Mouse (Mus musculus) MEL (cell line): ENCODE results near the gene Kcnh4. TPM values are rescaled to one million over a fixed set of nuclear protein-coding genes. Genes with fewer than 3 reads are reported as not detected.
A peak's percentile ranks its signal among the peaks of the same experiment; 100 is the strongest.

ENCODE experiments used
- DNase-seq: peaks from one replicate; pipeline ENCODE4 v3.0.0; 2011; ENCODE audit warnings: low read depth, low spot score
- H3K27ac ChIP-seq: 2 replicates; pipeline ENCODE4 v1.5.1; 2012; ENCODE audit warnings: low read depth, mild to moderate bottlenecking, control low read depth, low read length, moderate library complexity; ENCODE audit not compliant: control insufficient read depth
- H3K27me3 ChIP-seq, 2 experiments: fragments of 150-350 bp in 1 of 2; sonication (generic) in 1 of 2; 2 replicates each; pipeline ENCODE4 v1.6.1; 2012; ENCODE audit warnings: low read length in 2 of 2, mild to moderate bottlenecking in 2 of 2, improper control_type of control experiment in 1 of 2, moderate library complexity in 1 of 2; ENCODE audit not compliant: insufficient read depth in 2 of 2, control insufficient read depth in 1 of 2
- H3K36me3 ChIP-seq, 2 experiments: 2 replicates each; pipeline ENCODE4 v1.6.1; 2012 to 2014; ENCODE audit warnings: low read length in 2 of 2, improper control_type of control experiment in 1 of 2, inconsistent platforms in 1 of 2, mild to moderate bottlenecking in 1 of 2; ENCODE audit not compliant: insufficient read depth in 2 of 2, control insufficient read depth in 1 of 2
- H3K4me1 ChIP-seq, 2 experiments: fragments of 150-350 bp in 1 of 2; sonication (generic) in 1 of 2; 2 replicates each; pipeline ENCODE4 v1.6.1; 2012; ENCODE audit warnings: low read length in 2 of 2, improper control_type of control experiment in 1 of 2, mild to moderate bottlenecking in 1 of 2; ENCODE audit not compliant: insufficient read depth in 2 of 2, control insufficient read depth in 1 of 2
- H3K4me3 ChIP-seq, 2 experiments: fragments of 150-350 bp in 1 of 2; sonication (generic) in 1 of 2; 2 replicates each; pipeline ENCODE4 v1.5.1; 2012; ENCODE audit warnings: low read depth in 2 of 2, low read length in 2 of 2, mild to moderate bottlenecking in 2 of 2, moderate library complexity in 2 of 2, control low read depth in 1 of 2, improper control_type of control experiment in 1 of 2; ENCODE audit not compliant: control insufficient read depth in 1 of 2, insufficient read depth in 1 of 2
- H3K79me2 ChIP-seq: 2 replicates; pipeline ENCODE4 v1.6.1; 2012; ENCODE audit warnings: mild to moderate bottlenecking, low read length, moderate library complexity; ENCODE audit not compliant: control insufficient read depth, poor library complexity, insufficient read depth
- H3K9ac ChIP-seq: 2 replicates; pipeline ENCODE4 v1.6.1; 2012; ENCODE audit warnings: low read depth, mild to moderate bottlenecking, control low read depth, low read length, moderate library complexity; ENCODE audit not compliant: control insufficient read depth, poor library complexity, severe bottlenecking
- H3K9me3 ChIP-seq: fragments of 150-350 bp; sonication (generic); replicated peaks from 2 replicates; pipeline ENCODE4 v1.6.1; 2012; ENCODE audit warnings: mild to moderate bottlenecking, low read length, improper control_type of control experiment, moderate library complexity; ENCODE audit not compliant: insufficient read depth
- CHD1 ChIP-seq: IDR thresholded peaks from 2 replicates; pipeline ENCODE4 v1.6.1; 2012; ENCODE audit warnings: low read depth, mild to moderate bottlenecking, inconsistent platforms, low read length, improper control_type of control experiment
- CHD2 ChIP-seq: IDR thresholded peaks from 2 replicates; pipeline ENCODE4 v1.6.1; 2011; ENCODE audit warnings: low read length, improper control_type of control experiment
- ELF1 ChIP-seq: IDR thresholded peaks from 2 replicates; pipeline ENCODE4 v1.6.1; 2014; ENCODE audit warnings: low read depth, mild to moderate bottlenecking, inconsistent platforms, low read length, improper control_type of control experiment, moderate library complexity
- ETS1 ChIP-seq: IDR thresholded peaks from 2 replicates; pipeline ENCODE4 v1.6.1; 2012; ENCODE audit warnings: low read depth, mild to moderate bottlenecking, inconsistent platforms, low read length, improper control_type of control experiment, moderate library complexity
- GATA1 ChIP-seq: IDR thresholded peaks from 2 replicates; pipeline ENCODE4 v1.6.1; 2011; ENCODE audit warnings: low read depth, low read length, improper control_type of control experiment
- HCFC1 ChIP-seq: IDR thresholded peaks from 2 replicates; pipeline ENCODE4 v1.6.1; 2012; ENCODE audit warnings: low read depth, mild to moderate bottlenecking, inconsistent platforms, low read length, improper control_type of control experiment, moderate library complexity
- MAX ChIP-seq: IDR thresholded peaks from 2 replicates; pipeline ENCODE4 v1.6.1; 2011; ENCODE audit warnings: low read length, improper control_type of control experiment
- MXI1 ChIP-seq: IDR thresholded peaks from 2 replicates; pipeline ENCODE4 v1.6.1; 2011; ENCODE audit warnings: mild to moderate bottlenecking, low read depth, low read length, improper control_type of control experiment
- NELFE ChIP-seq: IDR thresholded peaks from 2 replicates; pipeline ENCODE4 v1.6.1; 2011; ENCODE audit warnings: low read depth, low read length, improper control_type of control experiment
- POLR2A ChIP-seq, 2 experiments: IDR thresholded peaks; 2 replicates each; pipeline ENCODE4 v1.6.1; 2011 to 2012; ENCODE audit warnings: low read length in 2 of 2, mild to moderate bottlenecking in 2 of 2, control low read depth in 1 of 2, improper control_type of control experiment in 1 of 2, low read depth in 1 of 2, moderate library complexity in 1 of 2; ENCODE audit not compliant: control insufficient read depth in 1 of 2, insufficient read depth in 1 of 2, poor library complexity in 1 of 2
- POLR2AphosphoS2 ChIP-seq: IDR thresholded peaks from 2 replicates; pipeline ENCODE4 v1.6.1; 2011; ENCODE audit warnings: low read length, improper control_type of control experiment
- POLR2AphosphoS5 ChIP-seq: IDR thresholded peaks from 2 replicates; pipeline ENCODE4 v1.6.1; 2012; ENCODE audit warnings: low read depth, borderline replicate concordance, mild to moderate bottlenecking, inconsistent platforms, low read length, moderate library complexity, mixed read lengths
- RAD21 ChIP-seq: IDR thresholded peaks from 2 replicates; pipeline ENCODE4 v1.6.1; 2011; ENCODE audit warnings: mild to moderate bottlenecking, low read depth, low read length, improper control_type of control experiment
- SIN3A ChIP-seq: IDR thresholded peaks from 2 replicates; pipeline ENCODE4 v1.6.1; 2012; ENCODE audit warnings: low read length, improper control_type of control experiment, inconsistent platforms
- TBP ChIP-seq: IDR thresholded peaks from 2 replicates; pipeline ENCODE4 v1.8.0; 2011; ENCODE audit warnings: low read depth, low read length, improper control_type of control experiment
- TCF12 ChIP-seq: IDR thresholded peaks from 2 replicates; pipeline ENCODE4 v1.6.1; 2014; ENCODE audit warnings: low read depth, mild to moderate bottlenecking, inconsistent platforms, low read length, improper control_type of control experiment, moderate library complexity
- USF1 ChIP-seq: IDR thresholded peaks from 2 replicates; pipeline ENCODE4 v1.6.1; 2014; ENCODE audit warnings: low read depth, mild to moderate bottlenecking, inconsistent platforms, low read length, improper control_type of control experiment, moderate library complexity
- USF2 ChIP-seq, 2 experiments: IDR thresholded peaks; 2 replicates each; pipeline ENCODE4 v1.6.1; 2011 to 2012; ENCODE audit warnings: improper control_type of control experiment in 2 of 2, low read length in 2 of 2, borderline replicate concordance in 1 of 2, inconsistent platforms in 1 of 2, low read depth in 1 of 2, mild to moderate bottlenecking in 1 of 2; ENCODE audit not compliant: insufficient read depth in 1 of 2
- ZKSCAN1 ChIP-seq: IDR thresholded peaks from 2 replicates; pipeline ENCODE4 v1.6.1; 2012; ENCODE audit warnings: low read depth, mild to moderate bottlenecking, inconsistent platforms, low read length, improper control_type of control experiment, moderate library complexity
- ZMIZ1 ChIP-seq: IDR thresholded peaks from 2 replicates; pipeline ENCODE4 v1.6.1; 2012; ENCODE audit warnings: low read depth, mild to moderate bottlenecking, inconsistent platforms, low read length, improper control_type of control experiment, moderate library complexity
- ZNF384 ChIP-seq: IDR thresholded peaks from 2 replicates; pipeline ENCODE4 v1.6.1; 2012; ENCODE audit warnings: low read depth, mild to moderate bottlenecking, inconsistent platforms, low read length, improper control_type of control experiment
- polyA plus RNA-seq, 2 experiments: library from polyadenylated mRNA; stranded (reverse) in 1 of 2; unstranded in 1 of 2; fragments of >175 nt in 1 of 2; fragments of >200 nt in 1 of 2; gene quantifications; 2 replicates each; pipeline versions ENCODE4 v1.2.1 to v1.2.4; 2012; ENCODE audit warnings: low replicate concordance in 2 of 2, low read depth in 1 of 2; ENCODE audit not compliant: insufficient read length in 2 of 2, insufficient read depth in 1 of 2, missing spikeins in 1 of 2
- total RNA-seq: library from RNA; depleted of rRNA; stranded (reverse); fragments of 300-350 nt; gene quantifications from 2 replicates; pipeline ENCODE4 v1.2.3, GENCODE M21; 2012

Gene Kcnh4
- total and polyA plus RNA-seq, 3 experiments = 0.04 to 0.08 TPM; not detected in 1

DNA sequence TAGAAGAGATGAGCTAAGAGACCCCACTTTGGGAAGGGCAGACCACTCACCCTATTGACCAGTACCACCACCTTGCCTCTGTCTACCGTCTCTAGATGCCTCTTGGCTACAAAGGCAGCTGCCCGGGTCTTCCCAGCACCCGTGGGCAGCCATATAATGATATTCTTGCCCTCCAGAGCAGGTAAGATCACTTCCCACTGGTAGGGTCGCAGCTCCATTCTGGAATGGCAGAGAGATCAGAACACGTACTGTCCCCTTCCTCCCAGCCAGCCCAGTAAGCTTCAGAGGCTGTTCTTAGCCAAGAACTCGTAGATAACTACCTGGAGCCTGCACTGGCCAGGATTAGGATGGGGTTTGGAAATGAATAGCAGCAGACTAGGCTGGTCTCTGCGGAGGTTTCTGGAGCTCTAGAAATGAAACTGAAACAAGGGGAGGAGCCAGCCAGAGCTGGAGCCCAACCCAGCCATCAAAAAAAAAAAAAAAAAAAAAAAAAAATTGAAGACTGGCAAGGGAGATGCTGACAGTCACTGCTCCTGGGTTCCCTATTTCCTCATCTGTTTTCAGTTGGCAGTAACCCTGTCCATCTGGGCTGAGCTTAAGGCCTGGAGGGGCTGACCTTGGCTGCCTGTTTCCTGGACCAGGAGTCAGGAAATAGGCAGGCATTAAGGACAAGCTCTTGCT is 55.8 kb downstream of the Kcnh4 start, which contains the start of gene Dhx58:
TSS of gene Dhx58 (minus strand) at position 421 of the 681 bp plus-strand sequence.
- TF ChIP-seq ZNF384 = peak; percentile 99
- no peak for TF ChIP-seq RAD21
- TF ChIP-seq ELF1 = peak; percentile 12; the same call in 1 of the 2 replicates
- peak; percentile 55; the same call in 1 of the 2 replicates for TF ChIP-seq HCFC1
- peak; percentile 76; the same call in 1 of the 2 replicates for TF ChIP-seq ZKSCAN1
- TF ChIP-seq CHD2 = peak; percentile 51
- TF ChIP-seq USF2 (IDR thresholded peaks at IDR 0.05; ENCODE audit: borderline replicate concordance in 1 of 2, insufficient read depth in 1 of 2, low read depth in 1 of 2, low read length in 2 of 2) = no peak
- peak; percentile 93 for TF ChIP-seq POLR2AphosphoS2
- peak; percentile 77 for TF ChIP-seq ETS1
- TF ChIP-seq TCF12 = 0 out of 2 replicates have a peak, but pooled peaks have one; percentile 33
- 0 out of 2 replicates have a peak, but pooled peaks have one; percentile 24 for TF ChIP-seq NELFE
- TF ChIP-seq POLR2AphosphoS5 = no peak
- TF ChIP-seq MAX = no peak
- no peak for TF ChIP-seq CHD1
- TF ChIP-seq USF1 = no peak
- peak; percentile 25; the same call in 1 of the 2 replicates for TF ChIP-seq MXI1
- TF ChIP-seq GATA1 = no peak
- TF ChIP-seq TBP = 0 out of 2 replicates have a peak, but pooled peaks have one; percentile 18
- TF ChIP-seq ZMIZ1 = 0 out of 2 replicates have a peak, but pooled peaks have one; percentile 24
- peak in 1 of 2 experiments; percentile 43; a peak in 1 of 4 replicates for TF ChIP-seq POLR2A (IDR thresholded peaks at IDR 0.05; ENCODE audit: control insufficient read depth in 1 of 2, insufficient read depth in 1 of 2, low read depth in 1 of 2, low read length in 2 of 2, poor library complexity in 1 of 2)
- peak; percentile 77 for TF ChIP-seq SIN3A
- no peaks in the 10 kb centered on the region for H3K9me3 ChIP-seq
- H3K27ac ChIP-seq = peak within 1 kb of the TSS; percentile 63
- H3K4me1 ChIP-seq = peaks cover 3 to 7% of the 10 kb centered on the region in 2 experiments; a peak in 3 of 4 replicates
- peaks cover 0 to 12% of the 10 kb centered on the region in 2 experiments; a peak in 3 of 4 replicates for H3K36me3 ChIP-seq
- H3K4me3 ChIP-seq = peak within 1 kb of the TSS; percentile 73 to 92
- DNase-seq = peak; percentile 85
- no peaks in the 10 kb centered on the region for H3K27me3 ChIP-seq
- peak within 1 kb of the TSS; percentile 74 for H3K9ac ChIP-seq
- H3K79me2 ChIP-seq = no peaks in the 10 kb centered on the region
